Mouse (Mus musculus) liver, embryonic 14.5 days (tissue): ENCODE measurements around the gene Plpp3.

Experiments used
- CTCF ChIP-seq: IDR thresholded peaks from 2 replicates; pipeline ENCODE4 v1.5.1; 2016; ENCODE audit warnings: antibody characterized with exemption, low read depth, control low read depth
- EP300 ChIP-seq: IDR thresholded peaks from 2 replicates; pipeline ENCODE4 v1.6.1; 2016; ENCODE audit warnings: antibody characterized with exemption, low read depth

DNA sequence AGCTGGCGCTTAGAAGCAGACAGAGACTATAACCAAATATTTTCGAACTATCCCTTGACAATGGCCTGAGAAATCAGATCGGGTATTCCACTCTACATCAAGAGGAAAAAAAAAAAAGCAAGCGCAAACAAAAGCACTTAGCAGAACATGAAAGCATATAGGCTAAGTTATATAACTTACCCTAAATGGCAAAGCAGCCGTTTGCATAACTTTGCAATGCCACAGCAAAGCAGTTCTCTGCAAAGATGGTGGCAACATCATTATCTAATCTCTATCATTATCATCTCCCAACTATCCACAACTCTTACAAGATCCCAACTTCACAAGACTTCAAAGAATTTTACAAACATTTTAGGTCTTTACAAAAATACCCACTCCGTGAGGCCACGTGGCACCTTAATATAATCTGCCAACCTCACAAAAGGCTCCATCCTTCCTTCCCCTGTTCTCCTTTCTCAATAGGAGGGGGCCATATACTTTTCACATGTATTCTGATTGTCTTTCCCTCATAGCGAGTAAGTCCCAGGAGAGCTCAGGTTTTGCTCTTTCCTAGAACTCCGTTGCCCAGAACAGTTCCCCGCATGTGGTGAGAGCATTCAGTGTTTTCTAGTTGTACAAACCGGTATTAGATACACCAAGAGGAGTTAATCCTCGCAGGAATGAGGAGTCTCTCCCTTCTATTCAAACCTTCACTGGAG, 49.1 kb upstream of the Plpp3 start:
- no peak for TF ChIP-seq CTCF
- TF ChIP-seq EP300: no peak
